Mouse (Mus musculus) CH12.LX (cell line): ENCODE data around the gene P4ha1. TPM values are rescaled to one million over a fixed set of nuclear protein-coding genes. Genes with fewer than 3 reads are reported as not detected.

ENCODE experiments used
- DNase-seq: peaks from one replicate; pipeline ENCODE4 v3.0.0-alpha.2; 2013; ENCODE audit errors: extremely low read depth
- H3K27ac ChIP-seq: 2 replicates; pipeline ENCODE4 v1.5.1; 2012; ENCODE audit warnings: low read depth, mild to moderate bottlenecking, control low read depth, moderate library complexity; ENCODE audit not compliant: insufficient read depth
- H3K27me3 ChIP-seq: replicated peaks from 2 replicates; pipeline ENCODE3; 2012; ENCODE audit warnings: inconsistent platforms
- H3K36me3 ChIP-seq, 2 experiments: replicated peaks in 1 of 2; 2 replicates each; pipeline versions ENCODE3 to v1.6.1; 2012; ENCODE audit warnings: inconsistent platforms in 1 of 2, low read length in 1 of 2, mild to moderate bottlenecking in 1 of 2, mixed read lengths in 1 of 2, moderate library complexity in 1 of 2; ENCODE audit not compliant: control insufficient read depth in 1 of 2, insufficient read depth in 1 of 2
- H3K4me1 ChIP-seq, 2 experiments: 2 replicates each; pipeline ENCODE4 v1.6.1; 2012; ENCODE audit warnings: inconsistent platforms in 1 of 2, moderate library complexity in 1 of 2; ENCODE audit not compliant: insufficient read depth in 2 of 2, control insufficient read depth in 1 of 2
- H3K4me2 ChIP-seq: 2 replicates; pipeline ENCODE4 v1.6.1; 2012; ENCODE audit warnings: low read depth, mild to moderate bottlenecking, control low read depth; ENCODE audit not compliant: poor library complexity, insufficient read depth, severe bottlenecking
- H3K4me3 ChIP-seq, 3 experiments: fragments of 150-350 bp in 1 of 3; sonication (generic) in 1 of 3; replicated peaks in 1 of 3; 2 replicates each; pipeline versions ENCODE3 to v1.5.1; 2011 to 2012; ENCODE audit warnings: low read depth in 2 of 3, low read length in 2 of 3, mild to moderate bottlenecking in 2 of 3, moderate library complexity in 2 of 3, control low read depth in 1 of 3, improper control_type of control experiment in 1 of 3, inconsistent platforms in 1 of 3, mixed read lengths in 1 of 3; ENCODE audit not compliant: poor library complexity in 1 of 3
- H3K79me2 ChIP-seq: replicated peaks from 2 replicates; pipeline ENCODE4 v1.6.1; 2012; ENCODE audit warnings: mild to moderate bottlenecking, moderate library complexity; ENCODE audit not compliant: control insufficient read depth, poor library complexity, insufficient read depth, severe bottlenecking; ENCODE audit errors: extremely low read depth
- H3K9ac ChIP-seq: 2 replicates; pipeline ENCODE4 v1.6.1; 2012; ENCODE audit warnings: low read depth, mild to moderate bottlenecking, control low read depth, moderate library complexity; ENCODE audit not compliant: insufficient read depth
- H3K9me3 ChIP-seq: replicated peaks from 2 replicates; pipeline ENCODE3; 2012; ENCODE audit warnings: low read length, inconsistent platforms, mixed read lengths
- CHD2 ChIP-seq: IDR thresholded peaks from 2 replicates; pipeline ENCODE4 v1.6.1; 2011; ENCODE audit warnings: low read length, improper control_type of control experiment
- CTCF ChIP-seq, 2 experiments: IDR thresholded peaks in 1 of 2; conservative IDR thresholded peaks in 1 of 2; 2 replicates each; pipeline ENCODE4 v1.5.1; 2011 to 2012; ENCODE audit warnings: low read depth in 2 of 2, low read length in 2 of 2, improper control_type of control experiment in 1 of 2, inconsistent platforms in 1 of 2, mild to moderate bottlenecking in 1 of 2, moderate library complexity in 1 of 2
- ETS1 ChIP-seq: conservative IDR thresholded peaks from 2 replicates; pipeline ENCODE4 v1.6.1; 2012; ENCODE audit warnings: low read depth, mild to moderate bottlenecking, inconsistent platforms, low read length, improper control_type of control experiment, moderate library complexity
- JUN ChIP-seq: IDR thresholded peaks from 2 replicates; pipeline ENCODE4 v1.6.1; 2011; ENCODE audit warnings: low read depth, mild to moderate bottlenecking, low read length, improper control_type of control experiment, moderate library complexity; ENCODE audit not compliant: insufficient read depth
- JUND ChIP-seq: conservative IDR thresholded peaks from 2 replicates; pipeline ENCODE4 v1.6.1; 2011; ENCODE audit warnings: low read depth, low read length, improper control_type of control experiment
- SIN3A ChIP-seq: IDR thresholded peaks from 2 replicates; pipeline ENCODE4 v1.6.1; 2012; ENCODE audit warnings: low read length, improper control_type of control experiment, inconsistent platforms
- SMC3 ChIP-seq: IDR thresholded peaks from 2 replicates; pipeline ENCODE4 v1.6.1; 2011; ENCODE audit warnings: low read depth, low read length, improper control_type of control experiment
- TBP ChIP-seq: conservative IDR thresholded peaks from 2 replicates; pipeline ENCODE4 v1.6.1; 2011; ENCODE audit warnings: low read depth, low read length, improper control_type of control experiment
- TCF12 ChIP-seq: IDR thresholded peaks from 2 replicates; pipeline ENCODE4 v1.6.1; 2014; ENCODE audit warnings: low read depth, mild to moderate bottlenecking, inconsistent platforms, low read length, improper control_type of control experiment
- UBTF ChIP-seq: IDR thresholded peaks from 2 replicates; pipeline ENCODE4 v1.6.1; 2012; ENCODE audit warnings: low read depth, mild to moderate bottlenecking, inconsistent platforms, low read length, improper control_type of control experiment, moderate library complexity
- ZKSCAN1 ChIP-seq: IDR thresholded peaks from 2 replicates; pipeline ENCODE4 v1.6.1; 2012; ENCODE audit warnings: low read depth, inconsistent platforms, low read length, improper control_type of control experiment, borderline replicate concordance
- dilution Hi-C: fragments of 300-500 bp; cut with MboI; formaldehyde crosslinking; loops from 2 replicates; pipeline ENCODE4 v1.14.3; 2020; ENCODE audit warnings: low sequenced_read_pairs; ENCODE audit not compliant: extremely low pct_unique_long_range_greater_than_20kb, extremely low pct_ligation_motif_present
- in situ Hi-C: fragments of 300-500 bp; cut with MboI; formaldehyde crosslinking; loops from 3 replicates; pipeline ENCODE4 v1.14.3; 2019; ENCODE audit warnings: low sequenced_read_pairs, low pct_ligation_motif_present, low pct_unique_long_range_greater_than_20kb, mixed read lengths
- polyA plus RNA-seq: library from polyadenylated mRNA; unstranded; fragments of >175 nt; gene quantifications from 2 replicates; pipeline ENCODE4 v1.2.1, GENCODE M21; 2012; ENCODE audit warnings: low read depth; ENCODE audit not compliant: insufficient read length
- total RNA-seq, 2 experiments: library from RNA; depleted of rRNA; stranded (reverse); fragments of 300-350 nt in 1 of 2; fragments of >200 nt in 1 of 2; gene quantifications; 2 replicates each; pipeline ENCODE4 v1.2.3; 2012 to 2014

Gene P4ha1
- total and polyA plus RNA-seq, 3 experiments, result 38.4 to 138 (median 87.2) TPM

DNA sequence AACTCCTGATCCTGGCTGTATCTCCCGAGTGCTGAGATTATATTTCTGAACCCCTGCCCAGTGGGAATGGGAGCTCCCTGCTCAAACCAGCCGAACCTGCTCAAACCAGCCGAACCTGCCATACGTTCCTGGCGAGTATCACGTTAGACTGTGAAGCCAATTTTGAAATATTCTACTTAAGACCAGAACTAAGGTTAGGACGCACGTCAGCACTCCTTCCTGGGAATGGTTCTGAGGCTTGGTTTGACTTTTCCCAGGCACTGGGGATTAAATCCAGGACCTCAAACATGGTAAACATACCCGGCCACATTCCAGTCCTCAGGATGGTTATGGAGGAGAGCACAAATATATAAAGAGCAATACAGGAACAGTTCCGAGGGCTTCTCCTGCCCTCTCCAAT, 54.8 kb downstream of the P4ha1 start:
- DNase-seq, result no peak
- in situ Hi-C loops (no loop called here), dilution Hi-C loops (no loop called here)
- no peak overlapping the region for H3K4me2 ChIP-seq
- H3K4me1 ChIP-seq, result peaks cover 4 to 18% of the 10 kb centered on the region in 2 experiments; a peak in 2 of 4 replicates
- no peak overlapping the region for H3K4me3 ChIP-seq
- no peaks in the 10 kb centered on the region for H3K9me3 ChIP-seq
- no peak overlapping the region for H3K9ac ChIP-seq
- no peak overlapping the region for H3K27ac ChIP-seq
- peaks cover 4 to 26% of the 10 kb centered on the region in 2 experiments for H3K36me3 ChIP-seq
- no peak for TF ChIP-seq JUN
- no peaks in the 10 kb centered on the region for H3K27me3 ChIP-seq
- no peaks in the 10 kb centered on the region for H3K79me2 ChIP-seq

DNA sequence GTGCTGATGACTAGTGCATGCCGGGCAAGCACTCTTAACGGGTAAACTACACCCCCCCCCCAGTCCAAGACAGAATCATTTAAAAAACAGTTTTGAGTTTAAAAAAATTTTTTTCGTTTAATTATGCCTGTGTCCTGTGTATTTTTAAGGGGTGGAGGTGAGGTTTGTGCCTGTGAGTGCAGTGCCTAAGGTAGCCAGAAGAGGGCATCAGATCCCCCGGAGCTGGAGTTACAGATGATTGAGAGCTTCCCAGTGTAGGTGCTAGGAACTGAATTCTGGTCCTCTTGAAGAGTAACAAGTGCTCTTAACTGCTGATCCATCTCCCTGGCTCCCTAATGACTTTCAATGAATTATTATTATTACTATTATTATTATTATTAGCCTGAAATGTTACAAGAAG, 55.6 kb downstream of the P4ha1 start:
- in situ Hi-C loops, result no loop called here
- H3K4me2 ChIP-seq, result no peak overlapping the region

DNA sequence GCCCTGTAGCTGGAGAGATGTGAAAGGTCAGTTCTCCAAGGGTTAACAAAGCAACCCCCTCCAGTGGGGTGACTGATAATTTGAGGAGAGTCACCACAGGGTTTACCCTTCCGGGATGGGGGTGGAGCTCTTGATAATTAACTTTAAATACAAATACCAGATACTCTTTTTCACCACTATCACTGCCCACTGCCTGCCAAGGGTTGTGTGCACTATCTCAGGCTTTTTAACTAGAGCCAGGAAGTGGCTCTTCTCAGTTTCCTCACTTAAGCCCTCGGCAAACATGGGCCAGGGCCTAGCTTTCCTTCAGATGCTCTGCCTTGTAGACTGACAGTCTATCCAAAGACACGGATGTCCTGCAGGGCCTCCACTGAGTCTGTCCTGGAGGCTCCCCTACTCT, 56.8 kb downstream of the P4ha1 start:
- H3K4me2 ChIP-seq, result no peak overlapping the region
- DNase-seq, result no peak
- no peaks in the 10 kb centered on the region for H3K9me3 ChIP-seq
- peaks cover 0 to 7% of the 10 kb centered on the region in 2 experiments for H3K36me3 ChIP-seq
- no peaks in the 10 kb centered on the region for H3K79me2 ChIP-seq
- peaks cover under 1 to 10% of the 10 kb centered on the region in 2 experiments; a peak in 2 of 4 replicates for H3K4me1 ChIP-seq
- H3K4me3 ChIP-seq, result no peak overlapping the region
- no peak overlapping the region for H3K9ac ChIP-seq
- H3K27me3 ChIP-seq, result no peaks in the 10 kb centered on the region
- H3K27ac ChIP-seq, result no peak overlapping the region
- in situ Hi-C loops (no loop called here), dilution Hi-C loops (no loop called here)
- TF ChIP-seq ETS1, result no peak
- no peak for TF ChIP-seq ZKSCAN1
- no peak for TF ChIP-seq UBTF
- TF ChIP-seq TBP, result no peak
- no peak for TF ChIP-seq JUND
- TF ChIP-seq CHD2, result no peak
- no peak for TF ChIP-seq TCF12
- TF ChIP-seq SIN3A, result no peak

More for the DNA sequence above, 55.6 kb downstream of the P4ha1 start:
- peaks cover 4 to 19% of the 10 kb centered on the region in 2 experiments for H3K36me3 ChIP-seq
- 0 out of 2 replicates have a peak, but pooled peaks have one; percentile 7 for TF ChIP-seq SMC3
- TF ChIP-seq CTCF (conservative IDR thresholded peaks at IDR 0.05 in 1 of 2, IDR thresholded peaks at IDR 0.05 in 1 of 2; ENCODE audit: low read depth in 2 of 2, low read length in 2 of 2), result peak; percentile 38 to 39; a peak in 3 of 4 replicates
- TF ChIP-seq JUN, result no peak
- TF ChIP-seq, all 38 proteins: peak for 2
- Histone ChIP-seq H3K9ac (no peak overlapping the region), H3K9me3 (no peaks in the 10 kb centered on the region), H3K79me2 (no peaks in the 10 kb centered on the region), H3K4me3 (no peak overlapping the region), H3K27me3 (no peaks in the 10 kb centered on the region), H3K27ac (no peak overlapping the region), H3K4me1 (peaks cover 4 to 18% of the 10 kb centered on the region in 2 experiments; a peak in 2 of 4 replicates)
- dilution Hi-C loops, result no loop called here
- no peak for DNase-seq
